Mouse (Mus musculus) mammary gland, adult 2 months (tissue): ENCODE data around the gene Zfp414. TPM values are rescaled to one million over a fixed set of nuclear protein-coding genes. Genes with fewer than 3 reads are reported as not detected.

Experiments used
- polyA plus RNA-seq: library from polyadenylated mRNA; depleted of rRNA; stranded (reverse); fragments of >200 nt; gene quantifications from 2 replicates; pipeline ENCODE4 v1.2.3, GENCODE M21; 2012; ENCODE audit warnings: low replicate concordance; rRNA removed

Gene Zfp414
- 77.8 and 95.4 TPM in 2 replicates for polyA plus RNA-seq

DNA sequence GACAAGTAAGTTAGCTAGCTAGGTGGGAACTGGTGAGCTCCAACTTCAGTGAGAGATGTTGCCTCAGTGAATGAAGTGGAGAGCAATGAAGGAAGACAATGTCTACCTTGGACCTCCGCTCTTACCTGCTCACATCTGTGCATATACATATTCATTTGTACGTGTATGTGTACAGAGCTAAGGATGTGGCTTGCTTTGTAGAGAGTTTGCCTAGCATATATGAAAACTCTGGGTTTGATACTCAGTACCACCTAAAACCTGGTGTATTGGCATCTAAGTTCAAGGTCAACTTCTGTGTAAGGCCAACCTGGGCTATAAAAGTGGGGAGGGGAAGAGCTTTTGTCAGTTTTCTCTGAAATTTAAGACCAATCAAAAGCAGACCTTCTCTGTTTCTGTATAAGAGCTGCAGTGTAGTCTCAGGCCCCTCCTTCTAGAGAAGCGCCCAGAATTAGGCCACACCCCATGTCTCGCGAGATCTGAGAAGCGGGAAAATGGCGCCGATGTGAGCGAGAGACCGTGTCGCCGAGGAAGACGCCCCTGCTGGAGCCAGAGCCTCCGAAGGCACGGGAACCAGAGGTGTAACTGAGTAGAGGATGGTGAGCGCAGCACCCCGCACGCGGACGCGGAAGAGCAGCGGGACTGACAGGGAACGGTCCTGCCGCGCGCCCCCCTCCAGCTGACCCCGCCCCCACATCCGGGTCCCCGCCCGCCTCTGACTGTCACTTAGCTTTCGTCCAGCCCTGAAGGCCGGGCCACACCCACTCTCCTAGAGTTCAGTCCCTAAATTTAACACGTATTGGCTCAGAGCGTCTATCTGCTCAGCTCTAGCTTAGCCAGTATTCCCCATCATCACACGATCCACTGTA, at the start of gene Zfp414:
Gene Zfp414, plus strand, starts transcription at position 470 of the 866 bp plus-strand sequence.

DNA sequence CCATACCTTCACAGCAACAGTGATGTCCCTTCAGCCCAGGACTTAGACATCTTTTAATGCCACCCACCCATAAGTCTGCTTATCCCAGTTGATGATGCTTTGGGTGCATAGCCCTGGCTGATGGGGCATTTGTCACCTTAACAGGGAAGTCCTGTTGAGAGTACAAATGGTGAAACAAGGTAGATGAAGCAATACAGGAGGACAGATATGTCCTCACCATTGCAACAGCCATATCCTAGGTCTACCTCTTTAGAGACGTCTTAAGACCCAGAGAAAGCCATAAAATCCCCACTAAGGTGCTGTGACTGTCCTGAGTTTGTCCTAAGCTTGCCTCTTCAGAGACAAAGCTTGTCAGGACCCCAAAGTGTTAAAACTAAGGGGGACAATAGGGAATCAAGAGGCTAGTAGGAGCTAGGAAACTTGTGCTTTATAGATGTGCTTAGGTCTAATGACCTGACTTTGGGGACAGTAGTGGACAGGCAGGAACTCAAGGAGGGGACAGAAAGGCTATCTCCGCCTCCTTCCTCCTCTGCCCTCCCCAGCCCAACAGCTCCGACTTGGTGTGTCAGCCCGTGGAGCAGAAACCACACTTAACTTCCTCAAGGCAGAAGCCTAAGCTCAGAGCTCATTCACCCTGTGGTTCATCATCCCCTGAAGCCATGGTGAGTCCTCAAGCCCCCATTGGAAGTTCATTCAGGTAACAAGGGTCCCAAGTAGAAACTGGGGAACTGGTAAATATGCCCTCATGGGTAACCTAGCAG, 8.8 kb downstream of the Zfp414 start, which contains the start of gene Pram1:
Gene Pram1, plus strand, starts transcription at position 541 of the 761 bp plus-strand sequence.

Other genes with a start within 250 kb of the Zfp414 start
- 0.91 and 2.8 TPM in 2 replicates for gene Zfp101, start 234.4 kb upstream of the Zfp414 start, polyA plus RNA-seq
- 0.27 and 0.34 TPM in 2 replicates for gene Actl9, start 196.2 kb upstream of the Zfp414 start, polyA plus RNA-seq
- 73.6 and 110 TPM in 2 replicates for gene Adamts10, start 104.9 kb upstream of the Zfp414 start, polyA plus RNA-seq
- gene Myo1f, start 73.4 kb upstream of the Zfp414 start, polyA plus RNA-seq: 11.6 and 13.3 TPM in 2 replicates
- gene Pram1, start 9.0 kb downstream of the Zfp414 start, polyA plus RNA-seq: 1.2 and 1.9 TPM in 2 replicates
- 66.1 and 93.3 TPM in 2 replicates for gene Hnrnpm, start 57.8 kb downstream of the Zfp414 start, polyA plus RNA-seq
- gene March2, start 89.6 kb downstream of the Zfp414 start, polyA plus RNA-seq: 123 and 128 TPM in 2 replicates
- gene Rab11b, start 131.4 kb downstream of the Zfp414 start, polyA plus RNA-seq: 393 and 399 TPM in 2 replicates
- 140 and 183 TPM in 2 replicates for gene Angptl4, start 152.7 kb downstream of the Zfp414 start, polyA plus RNA-seq
- gene Kank3, start 181.4 kb downstream of the Zfp414 start, polyA plus RNA-seq: 123 and 162 TPM in 2 replicates
- 609 and 610 TPM in 2 replicates for gene Rps28, start 195.5 kb downstream of the Zfp414 start, polyA plus RNA-seq
- gene Ndufa7, start 195.5 kb downstream of the Zfp414 start, polyA plus RNA-seq: 532 and 579 TPM in 2 replicates
- gene Cd320, start 214.0 kb downstream of the Zfp414 start, polyA plus RNA-seq: 97.5 and 125 TPM in 2 replicates
- gene Gm7029, start 244.7 kb downstream of the Zfp414 start, polyA plus RNA-seq: not detected in 2 replicates